Mouse (Mus musculus): ENCODE data around the gene Olfr214. TPM values are rescaled to one million over a fixed set of nuclear protein-coding genes. Genes with fewer than 3 reads are reported as not detected.

The Olfr214 gene
- polyA plus RNA-seq, 1 experiment from 2014 or later = not detected

Other genes starting within 250 kb of the Olfr214 start
- 33.9 and 35.3 TPM in 2 replicates for gene March8, start 216.2 kb upstream of the Olfr214 start, polyA plus RNA-seq (2015; fragmentation: Nextera tagmentation; extraction: Ambion mirVana)
- gene Alox5, start 93.1 kb upstream of the Olfr214 start, polyA plus RNA-seq (2015; fragmentation: Nextera tagmentation; extraction: Ambion mirVana) = 0.84 and 1.0 TPM in 2 replicates
- gene Olfr211, start 65.1 kb upstream of the Olfr214 start, polyA plus RNA-seq (2015; fragmentation: Nextera tagmentation; extraction: Ambion mirVana) = not detected in 2 replicates
- not detected in 2 replicates for gene Olfr212, start 47.7 kb upstream of the Olfr214 start, polyA plus RNA-seq (2015; fragmentation: Nextera tagmentation; extraction: Ambion mirVana)
- gene Olfr213, start 15.8 kb upstream of the Olfr214 start, polyA plus RNA-seq (2015; fragmentation: Nextera tagmentation; extraction: Ambion mirVana) = not detected in 2 replicates
- gene Gm5580, start 3.1 kb upstream of the Olfr214 start, polyA plus RNA-seq (2015; fragmentation: Nextera tagmentation; extraction: Ambion mirVana) = 0.36 and 0.78 TPM in 2 replicates
- gene Olfr215, start 30.0 kb downstream of the Olfr214 start, polyA plus RNA-seq (2015; fragmentation: Nextera tagmentation; extraction: Ambion mirVana) = not detected in 2 replicates
- 162 and 169 TPM in 2 replicates for gene Zfp422, start 74.8 kb downstream of the Olfr214 start, polyA plus RNA-seq (2015; fragmentation: Nextera tagmentation; extraction: Ambion mirVana)
- 33.2 and 38.0 TPM in 2 replicates for gene Depp1, start 96.4 kb downstream of the Olfr214 start, polyA plus RNA-seq (2015; fragmentation: Nextera tagmentation; extraction: Ambion mirVana)
- 6.0 TPM in 2 replicates for gene Rassf4, start 119.7 kb downstream of the Olfr214 start, polyA plus RNA-seq (2015; fragmentation: Nextera tagmentation; extraction: Ambion mirVana)
- gene Tmem72, start 162.7 kb downstream of the Olfr214 start, polyA plus RNA-seq (2015; fragmentation: Nextera tagmentation; extraction: Ambion mirVana) = 0.01 and 0.05 TPM in 2 replicates